Mouse (Mus musculus) liver, adult 2 months (tissue): ENCODE measurements around the gene Bhmt. TPM values are rescaled to one million over a fixed set of nuclear protein-coding genes. Genes with fewer than 3 reads are reported as not detected.

Source experiments
- DNase-seq: peaks from one replicate; pipeline ENCODE4 v3.0.0-alpha.2; 2011; ENCODE audit warnings: low read depth, low spot score; ENCODE audit errors: extremely low read depth
- H3K27ac ChIP-seq: fragments of 200-500 bp; replicated peaks from 2 replicates; pipeline ENCODE4 v1.5.1; 2012; ENCODE audit warnings: low read depth, mild to moderate bottlenecking, control low read depth, inconsistent platforms, low read length; ENCODE audit not compliant: insufficient read depth
- H3K27me3 ChIP-seq: fragments of 200-500 bp; 2 replicates; pipeline ENCODE4 v1.6.1; 2012; ENCODE audit warnings: mild to moderate bottlenecking, moderate library complexity, low read length, inconsistent platforms; ENCODE audit not compliant: control insufficient read depth, insufficient read depth
- H3K36me3 ChIP-seq: fragments of 200-500 bp; 2 replicates; pipeline ENCODE4 v1.6.1; 2012; ENCODE audit warnings: low read length, inconsistent platforms; ENCODE audit not compliant: control insufficient read depth, insufficient read depth
- H3K4me1 ChIP-seq: fragments of 200-500 bp; 2 replicates; pipeline ENCODE4 v1.6.1; 2011; ENCODE audit warnings: low read length; ENCODE audit not compliant: control insufficient read depth, insufficient read depth
- H3K4me3 ChIP-seq: fragments of 200-500 bp; 2 replicates; pipeline ENCODE4 v1.5.1; 2011; ENCODE audit warnings: low read depth, mild to moderate bottlenecking, control low read depth, low read length, moderate library complexity; ENCODE audit not compliant: insufficient read depth
- H3K79me2 ChIP-seq: fragments of 200-500 bp; 2 replicates; pipeline ENCODE4 v1.6.1; 2012; ENCODE audit warnings: inconsistent platforms, mild to moderate bottlenecking, low read length, moderate library complexity; ENCODE audit not compliant: control insufficient read depth, insufficient read depth
- H3K9ac ChIP-seq: fragments of 200-500 bp; 2 replicates; pipeline ENCODE4 v1.6.1; 2012; ENCODE audit warnings: low read depth, mild to moderate bottlenecking, control low read depth, inconsistent platforms, low read length
- CTCF ChIP-seq: fragments of 200-500 bp; IDR thresholded peaks from 2 replicates; pipeline ENCODE4 v1.5.1; 2011; ENCODE audit warnings: low read depth, low read length, control low read depth
- POLR2A ChIP-seq: fragments of 200-500 bp; IDR thresholded peaks from 2 replicates; pipeline ENCODE4 v1.6.1; 2011; ENCODE audit warnings: low read length, control low read depth; ENCODE audit not compliant: insufficient read depth; ENCODE audit errors: extremely low read depth
- WGBS: fragments of 180-500 bp; shearing (Covaris S2); methylation state at CpG from one replicate; pipeline ENCODE4 v1.1.7; 2018; 5-methylcytosine and 5-hydroxymethylcytosine counted together
- polyA plus RNA-seq: library from polyadenylated mRNA; depleted of rRNA; stranded (reverse); fragments of >200 nt; gene quantifications from 2 replicates; pipeline ENCODE4 v1.2.3, GENCODE M21; 2012; rRNA removed
- total RNA-seq: library from RNA; depleted of rRNA; stranded (reverse); fragments of >200 nt; gene quantifications from 2 replicates; pipeline ENCODE4 v1.2.3, GENCODE M21; 2014; rRNA removed

Bhmt gene
- total RNA-seq (1,946 and 4,018 TPM in 2 replicates), polyA plus RNA-seq (555 and 844 TPM in 2 replicates)

DNA sequence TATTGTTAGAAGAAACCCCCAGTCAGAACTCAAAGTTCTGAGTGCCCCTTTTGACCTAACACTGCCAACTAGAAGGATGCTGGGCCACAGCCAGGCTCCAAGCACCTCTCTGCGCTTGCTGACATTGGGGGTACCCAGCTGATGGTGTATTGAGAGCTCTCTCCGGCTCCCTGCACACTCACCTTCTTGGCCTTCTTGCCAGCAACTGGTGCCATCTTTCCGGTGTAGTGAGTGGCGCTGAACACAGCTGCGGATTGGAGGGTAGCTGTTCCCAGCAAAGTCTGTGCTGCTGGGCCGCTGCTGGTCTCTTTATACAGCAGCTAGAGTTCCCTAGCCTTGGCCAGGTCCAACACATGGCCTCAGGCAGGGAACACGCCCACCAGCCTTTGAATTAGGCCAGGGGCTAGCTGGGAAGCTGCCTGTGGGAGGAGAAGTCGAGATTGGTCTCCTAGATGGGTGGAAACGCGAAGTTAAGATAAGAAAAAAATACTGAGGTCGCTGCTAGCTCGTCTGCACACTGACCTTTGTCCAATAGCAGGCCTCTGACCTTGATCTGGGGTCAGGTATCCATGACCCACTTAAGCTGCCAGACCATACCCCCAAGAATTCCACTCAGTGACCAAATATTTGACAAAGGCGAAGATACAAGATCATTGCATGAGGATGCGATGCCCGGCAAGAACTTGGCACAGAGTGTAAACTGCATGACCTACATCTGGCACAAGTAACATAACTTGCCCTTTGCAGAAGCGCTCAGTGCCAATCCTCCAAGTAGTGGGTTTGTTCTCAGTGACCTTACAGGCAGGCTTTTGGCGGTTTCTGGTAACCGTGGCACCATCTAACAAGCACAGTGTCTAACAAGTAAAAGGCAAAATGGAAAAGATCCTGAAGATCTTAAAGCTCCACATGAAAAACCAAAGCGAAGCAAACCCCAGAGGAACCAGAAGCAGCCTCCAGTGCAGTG is at the start of gene Bhmt:
Gene Bhmt (minus strand): TSS at position 680 of the 964 bp plus-strand sequence.
- peaks cover 40% of the 10 kb centered on the region for H3K4me1 ChIP-seq
- peak within 1 kb of the TSS; percentile 81 for H3K4me3 ChIP-seq
- no peaks in the 10 kb centered on the region for H3K79me2 ChIP-seq
- peak; percentile 92 for TF ChIP-seq POLR2A
- TF ChIP-seq CTCF = no peak
- peak; percentile 98 for DNase-seq
- 18% methylated on average over 19 of the region's 19 CpGs for WGBS
- H3K27ac ChIP-seq = peak within 1 kb of the TSS; percentile 92
- no peaks in the 10 kb centered on the region for H3K27me3 ChIP-seq
- H3K36me3 ChIP-seq = peaks cover 16% of the 10 kb centered on the region
- H3K9ac ChIP-seq = peak within 1 kb of the TSS; percentile 86

DNA sequence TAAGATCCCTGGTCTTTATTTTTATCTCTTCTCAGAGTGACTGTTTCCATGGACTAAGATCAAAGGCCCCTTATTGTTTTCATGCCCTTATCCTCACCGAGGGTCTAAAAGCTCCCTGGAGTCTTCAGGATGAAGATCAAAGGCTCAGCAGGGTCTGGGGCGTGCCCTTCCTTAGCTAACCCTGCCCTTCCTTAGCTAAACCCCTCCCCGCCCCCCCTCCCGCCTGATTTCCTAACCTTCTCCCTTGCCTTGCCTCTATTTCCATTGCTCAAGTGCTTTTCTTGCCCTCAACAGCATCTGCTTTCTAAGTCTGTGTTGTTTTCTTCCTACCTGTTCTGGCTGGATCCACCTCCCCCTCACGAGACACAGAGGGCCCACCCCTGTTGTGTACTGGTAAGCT is 49.6 kb upstream of the Bhmt start:
- Histone ChIP-seq H3K27me3 (no peaks in the 10 kb centered on the region), H3K9ac (no peak overlapping the region), H3K4me3 (no peak overlapping the region), H3K36me3 (peaks cover 9% of the 10 kb centered on the region), H3K4me1 (peaks cover 10% of the 10 kb centered on the region), H3K27ac (no peak overlapping the region), H3K79me2 (peaks cover 3% of the 10 kb centered on the region; the same call in 1 of the 2 replicates)
- no peak for TF ChIP-seq POLR2A
- 68% methylated on average over 5 of the region's 5 CpGs for WGBS
- DNase-seq = no peak

DNA sequence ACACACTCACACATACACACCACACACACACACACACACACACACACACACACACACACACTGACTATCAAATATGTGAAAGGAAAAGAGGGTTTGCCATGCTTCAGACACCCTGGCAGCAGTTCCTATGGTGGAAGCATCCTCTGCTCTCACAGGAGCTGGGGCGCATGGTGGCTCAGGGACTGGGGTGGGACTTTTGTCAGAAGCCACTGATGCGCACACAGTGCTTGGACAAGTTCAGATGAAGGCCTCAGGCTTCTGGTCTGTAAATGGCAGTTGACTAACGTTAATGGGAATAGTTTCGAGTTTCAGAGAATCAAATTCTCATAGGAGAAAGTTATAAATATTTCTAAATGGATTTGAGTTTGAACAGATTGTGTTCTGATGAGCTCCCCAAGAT is 47.5 kb upstream of the Bhmt start:
- Histone ChIP-seq H3K4me1 (peaks cover 9% of the 10 kb centered on the region), H3K79me2 (peaks cover 3% of the 10 kb centered on the region; the same call in 1 of the 2 replicates), H3K36me3 (peaks cover 6% of the 10 kb centered on the region), H3K9ac (no peak overlapping the region), H3K27ac (no peak overlapping the region), H3K27me3 (no peaks in the 10 kb centered on the region), H3K4me3 (no peak overlapping the region)
- no peak for DNase-seq
- WGBS = 93% methylated on average over 4 of the region's 4 CpGs
- no peak for TF ChIP-seq CTCF
- no peak for TF ChIP-seq POLR2A

DNA sequence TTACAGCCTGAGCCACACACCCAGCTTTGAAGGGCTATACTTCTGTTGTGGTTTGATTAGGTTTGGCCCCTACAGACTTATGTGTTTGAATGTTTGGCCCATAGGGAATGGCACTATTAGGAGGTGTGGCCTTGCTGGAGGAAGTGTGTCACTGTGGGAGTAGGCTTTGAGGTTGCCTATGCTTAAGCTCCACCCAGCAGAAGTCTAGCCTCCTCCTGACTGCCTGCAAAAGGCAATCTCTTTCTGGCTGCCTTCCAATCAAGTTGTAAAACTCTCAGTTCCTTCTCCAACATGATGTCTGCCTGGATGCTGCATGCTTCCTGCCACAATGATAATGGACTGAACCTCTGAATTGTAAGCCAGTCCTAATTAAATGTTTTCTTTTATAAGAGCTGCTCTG is 45.6 kb upstream of the Bhmt start:
- TF ChIP-seq CTCF (no peak), POLR2A (no peak)
- Histone ChIP-seq H3K27me3 (no peaks in the 10 kb centered on the region), H3K27ac (no peak overlapping the region), H3K36me3 (peaks cover 3% of the 10 kb centered on the region), H3K79me2 (peaks cover 6% of the 10 kb centered on the region; the same call in 1 of the 2 replicates), H3K4me3 (no peak overlapping the region), H3K9ac (no peak overlapping the region), H3K4me1 (no peaks in the 10 kb centered on the region)
- DNase-seq = peak; percentile 53

DNA sequence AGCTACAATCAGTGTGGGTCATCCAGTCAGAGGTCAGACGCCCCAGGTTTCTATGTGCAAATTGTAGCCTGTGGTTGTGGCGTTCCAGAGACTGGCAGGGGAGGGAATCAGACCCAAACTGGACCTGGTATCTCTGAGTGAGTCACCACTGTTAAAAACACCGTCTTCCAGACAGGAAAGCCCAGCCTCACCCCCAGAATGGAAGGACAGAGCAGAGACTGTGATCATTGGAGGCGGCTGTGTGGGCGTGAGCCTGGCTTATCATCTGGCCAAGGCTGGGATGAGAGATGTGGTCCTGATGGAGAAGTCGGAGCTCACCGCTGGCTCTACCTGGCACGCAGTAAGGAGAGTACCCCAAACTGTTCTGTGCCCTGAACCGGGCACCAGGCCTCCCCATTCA is 39.1 kb upstream of the Bhmt start:
- Histone ChIP-seq H3K36me3 (peaks cover 2% of the 10 kb centered on the region; the same call in 1 of the 2 replicates), H3K9ac (no peak overlapping the region), H3K27me3 (no peaks in the 10 kb centered on the region), H3K27ac (no peak overlapping the region), H3K4me3 (no peak overlapping the region), H3K79me2 (peaks cover 13% of the 10 kb centered on the region; the same call in 1 of the 2 replicates), H3K4me1 (peaks cover 10% of the 10 kb centered on the region)
- DNase-seq = no peak
- TF ChIP-seq POLR2A (no peak), CTCF (no peak)
- 76% methylated on average over 9 of the region's 9 CpGs for WGBS

DNA sequence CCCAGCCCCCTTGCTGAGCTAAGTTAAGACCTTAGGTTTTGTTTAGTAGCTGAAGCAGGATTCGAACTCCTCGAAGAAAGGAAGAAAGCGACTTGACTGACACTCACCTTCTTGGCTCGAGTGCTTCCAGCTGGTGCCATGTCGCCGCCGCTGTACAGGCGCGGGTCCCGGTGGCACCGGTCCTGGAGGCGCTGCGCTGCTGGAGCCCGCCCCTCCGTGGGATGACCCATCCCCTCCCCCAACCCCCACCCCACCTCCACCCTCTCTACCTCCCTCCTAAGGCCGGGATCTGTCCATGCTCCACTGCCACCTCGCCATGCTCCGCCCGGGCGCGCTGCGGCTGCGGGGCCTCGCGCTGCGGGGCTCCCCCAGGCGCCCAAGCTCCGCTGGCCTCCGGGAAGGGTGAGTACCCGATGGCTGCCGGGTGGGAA is 36.4 kb upstream of the Bhmt start, which contains the start of the genes Bhmt2 and Dmgdh:
Gene Bhmt2 (minus strand): TSS at position 172 of the 431 bp plus-strand sequence.
Gene Dmgdh (plus strand): TSS at position 303 of the 431 bp plus-strand sequence.
- peaks cover 14% of the 10 kb centered on the region for H3K4me1 ChIP-seq
- peak; percentile 76 for DNase-seq
- WGBS = 3% methylated on average over 31 of the region's 31 CpGs
- peak within 1 kb of the TSS; percentile 86 for H3K9ac ChIP-seq
- H3K27me3 ChIP-seq = no peaks in the 10 kb centered on the region
- peak; percentile 23; the same call in 1 of the 2 replicates for TF ChIP-seq CTCF
- peak; percentile 62; the same call in 1 of the 2 replicates for TF ChIP-seq POLR2A
- H3K79me2 ChIP-seq = peaks cover 17% of the 10 kb centered on the region; the same call in 1 of the 2 replicates
- peak within 1 kb of the TSS; percentile 91 for H3K27ac ChIP-seq
- peak within 1 kb of the TSS; percentile 77 for H3K4me3 ChIP-seq
- H3K36me3 ChIP-seq = peaks cover 19% of the 10 kb centered on the region
